Mouse (Mus musculus) megakaryocyte, embryonic 14.5 days (primary cell): Measurements from ENCODE around the gene Uqcc1.

Experiments
- FLI1 ChIP-seq: IDR thresholded peaks from 2 replicates; pipeline ENCODE4 v1.6.1; 2012; ENCODE audit warnings: low read length, inconsistent platforms, mixed read lengths
- GATA1 ChIP-seq: IDR thresholded peaks from 3 replicates; pipeline ENCODE4 v1.6.1; 2012; ENCODE audit warnings: mixed read lengths, low read length, inconsistent platforms, borderline replicate concordance

- TF ChIP-seq GATA1 (no peak), FLI1 (no peak)
These were observed 115.3 kb downstream of the Uqcc1 start for GRCm38 (mm10) chr2:155814829-155815228.
